Mouse (Mus musculus) kidney, adult 2 months (tissue): Measurements from ENCODE around the gene Rps21.

Experiments
- CTCF ChIP-seq: fragments of 200-500 bp; conservative IDR thresholded peaks from 2 replicates; pipeline ENCODE4 v1.5.1; 2011; ENCODE audit warnings: low read depth, mild to moderate bottlenecking, control low read depth, low read length, moderate library complexity, mixed read lengths; ENCODE audit not compliant: insufficient read depth, insufficient read length
- POLR2A ChIP-seq: fragments of 200-500 bp; IDR thresholded peaks from one replicate; pipeline ENCODE4 v1.6.1; 2011; ENCODE audit warnings: low read depth, low read length, control low read depth

GRCm38 (mm10) chr2:180276851-180277259 lies 19.7 kb downstream of the Rps21 start:
- TF ChIP-seq POLR2A (no peak), CTCF (no peak)
